Mouse (Mus musculus) liver, postnatal 0 days (tissue): ENCODE data around the gene Cdk1. TPM values are rescaled to one million over a fixed set of nuclear protein-coding genes. Genes with fewer than 3 reads are reported as not detected.
"Not testable (repeated sequence)": the region's sequence is repeated elsewhere in the genome, so short reads cannot be mapped to it uniquely, and the experiment has no call there.

Experiments used
- ATAC-seq: fragments of 200-750 bp; cut with Nextera tagmentation; 2 replicates; pipeline ENCODE4 v1.8.0; 2017; ENCODE audit warnings: mild to moderate bottlenecking, moderate library complexity
- DNase-seq: peaks from one replicate; pipeline ENCODE4 v3.0.0-alpha.2; 2016
- H3K27ac ChIP-seq: fragments of 300-500 bp; sonication (generic); 2 replicates; pipeline ENCODE4 v1.5.1; 2014; ENCODE audit warnings: antibody characterized with exemption, moderate library complexity, mild to moderate bottlenecking, low read depth
- H3K27me3 ChIP-seq: fragments of 300-500 bp; sonication (generic); 2 replicates; pipeline ENCODE4 v1.6.1; 2014; ENCODE audit warnings: low read length, control low read depth, mixed read lengths; ENCODE audit not compliant: insufficient read depth
- H3K36me3 ChIP-seq: fragments of 300-500 bp; sonication (generic); replicated peaks from 2 replicates; pipeline ENCODE4 v1.6.1; 2014; ENCODE audit warnings: mild to moderate bottlenecking, control low read depth, low read length, moderate library complexity, mixed read lengths; ENCODE audit not compliant: insufficient read depth
- H3K4me1 ChIP-seq: fragments of 300-500 bp; sonication (generic); 2 replicates; pipeline ENCODE4 v1.6.1; 2014; ENCODE audit warnings: antibody characterized with exemption, mild to moderate bottlenecking, control low read depth; ENCODE audit not compliant: insufficient read depth
- H3K4me2 ChIP-seq: fragments of 300-500 bp; sonication (generic); 2 replicates; pipeline ENCODE4 v1.6.1; 2014; ENCODE audit warnings: low read depth, mild to moderate bottlenecking, low read length, moderate library complexity, mixed read lengths
- H3K4me3 ChIP-seq: fragments of 300-500 bp; sonication (generic); 2 replicates; pipeline ENCODE4 v1.5.1; 2014; ENCODE audit warnings: low read depth, low read length
- H3K9ac ChIP-seq: fragments of 300-500 bp; sonication (generic); replicated peaks from 2 replicates; pipeline ENCODE4 v1.6.1; 2014; ENCODE audit warnings: mild to moderate bottlenecking, moderate library complexity
- H3K9me3 ChIP-seq: fragments of 300-500 bp; sonication (generic); 2 replicates; pipeline ENCODE4 v1.6.1; 2016; ENCODE audit warnings: mild to moderate bottlenecking, control low read depth, low read length, mixed read lengths
- CTCF ChIP-seq: sonication (generic); IDR thresholded peaks from 2 replicates; pipeline ENCODE4 v1.5.1; 2016; ENCODE audit warnings: antibody characterized with exemption, low read depth
- EP300 ChIP-seq: IDR thresholded peaks from 2 replicates; pipeline ENCODE4 v1.6.1; 2016; ENCODE audit warnings: antibody characterized with exemption, low read depth, mild to moderate bottlenecking
- WGBS: fragments of 180-500 bp; shearing (Covaris S2); extraction: QIAGEN DNeasy Blood & Tissue Kit; methylation state at CpG from one replicate; pipeline ENCODE4 v1.1.7; 2014; ENCODE audit not compliant: insufficient replicate concordance; 5-methylcytosine and 5-hydroxymethylcytosine counted together
- polyA plus RNA-seq: library from polyadenylated mRNA; unstranded; fragments of >200 nt; fragmentation: Nextera tagmentation; extraction: Ambion mirVana; gene quantifications from 2 replicates; pipeline ENCODE4 v1.2.1, GENCODE M21; 2015

Cdk1 gene
- polyA plus RNA-seq, 1 experiment from 2014 or later = 171 TPM

GRCm38 (mm10) chr10:69372061-69372460 is 19.3 kb upstream of the Cdk1 start:
- TF ChIP-seq EP300 (no peak), CTCF (no peak)
- Histone ChIP-seq H3K9ac (no peak overlapping the region), H3K4me2 (no peak overlapping the region), H3K27ac (no peak overlapping the region), H3K4me1 (no peaks in the 10 kb centered on the region), H3K36me3 (no peaks in the 10 kb centered on the region), H3K9me3 (no peaks in the 10 kb centered on the region), H3K4me3 (no peak overlapping the region), H3K27me3 (no peaks in the 10 kb centered on the region)
- 80% methylated on average over 14 of the region's 14 CpGs for WGBS
- no peak for DNase-seq
- ATAC-seq = no peak

GRCm38 (mm10) chr10:69371441-69371840 is 18.7 kb upstream of the Cdk1 start:
- TF ChIP-seq EP300 (no peak), CTCF (peak; percentile 81)
- Histone ChIP-seq H3K4me1 (no peaks in the 10 kb centered on the region), H3K4me3 (no peak overlapping the region), H3K27ac (no peak overlapping the region), H3K27me3 (no peaks in the 10 kb centered on the region), H3K9ac (no peak overlapping the region), H3K9me3 (no peaks in the 10 kb centered on the region), H3K36me3 (no peaks in the 10 kb centered on the region), H3K4me2 (no peak overlapping the region)
- ATAC-seq (no peak), DNase-seq (peak; percentile 56)
- 16% methylated on average over 10 of the region's 10 CpGs for WGBS

GRCm38 (mm10) chr10:69369321-69369720 is 16.6 kb upstream of the Cdk1 start:
- Histone ChIP-seq H3K27me3 (no peaks in the 10 kb centered on the region), H3K4me1 (no peaks in the 10 kb centered on the region), H3K4me2 (no peak overlapping the region), H3K36me3 (no peaks in the 10 kb centered on the region), H3K9ac (no peak overlapping the region), H3K27ac (no peak overlapping the region), H3K9me3 (no peaks in the 10 kb centered on the region), H3K4me3 (no peak overlapping the region)
- WGBS = 68% methylated on average over 6 of the region's 6 CpGs
- DNase-seq = no peak
- no peak for TF ChIP-seq EP300
- TF ChIP-seq CTCF = no peak
- no peak for ATAC-seq

- Histone ChIP-seq H3K27me3 (no peaks in the 10 kb centered on the region), H3K9ac (no peak overlapping the region), H3K4me1 (no peaks in the 10 kb centered on the region), H3K4me2 (no peak overlapping the region), H3K36me3 (no peaks in the 10 kb centered on the region), H3K4me3 (no peak overlapping the region), H3K9me3 (no peaks in the 10 kb centered on the region), H3K27ac (no peak overlapping the region)
- no peak for DNase-seq
- 87% methylated on average over 13 of the region's 13 CpGs for WGBS
- TF ChIP-seq EP300 (no peak), CTCF (peak; percentile 63)
- no peak for ATAC-seq
These were observed 14.2 kb upstream of the Cdk1 start for GRCm38 (mm10) chr10:69366877-69367387.

GRCm38 (mm10) chr10:69366208-69366607 is 13.5 kb upstream of the Cdk1 start:
- H3K27ac ChIP-seq = no peak overlapping the region
- no peak for ATAC-seq
- H3K36me3 ChIP-seq = no peaks in the 10 kb centered on the region
- no peak overlapping the region for H3K9ac ChIP-seq
- TF ChIP-seq CTCF (no peak), EP300 (no peak)
- no peak overlapping the region for H3K4me2 ChIP-seq
- H3K4me1 ChIP-seq = no peaks in the 10 kb centered on the region
- no peak overlapping the region for H3K4me3 ChIP-seq
- DNase-seq = no peak
- no peaks in the 10 kb centered on the region for H3K27me3 ChIP-seq
- no peaks in the 10 kb centered on the region for H3K9me3 ChIP-seq
- 81% methylated on average over 11 of the region's 11 CpGs for WGBS

- Histone ChIP-seq H3K9ac (no peak overlapping the region), H3K4me3 (no peak overlapping the region), H3K4me2 (no peak overlapping the region), H3K4me1 (no peaks in the 10 kb centered on the region), H3K9me3 (no peaks in the 10 kb centered on the region), H3K27ac (no peak overlapping the region), H3K27me3 (no peaks in the 10 kb centered on the region), H3K36me3 (no peaks in the 10 kb centered on the region)
- no peak for ATAC-seq
- TF ChIP-seq EP300 (no peak), CTCF (no peak)
- 72% methylated on average over 1 of the region's 1 CpGs for WGBS
- no peak for DNase-seq
These were observed 6.9 kb upstream of the Cdk1 start for GRCm38 (mm10) chr10:69359666-69360065.

- Histone ChIP-seq H3K27ac (peak overlapping the region; percentile 50; the same call in 1 of the 2 replicates), H3K4me3 (peak overlapping the region; percentile 69), H3K4me2 (peak overlapping the region; percentile 85), H3K36me3 (peaks cover 24% of the 10 kb centered on the region), H3K4me1 (peaks cover 30% of the 10 kb centered on the region)
- not testable (repeated sequence) for H3K9ac ChIP-seq, DNase-seq, H3K27me3 ChIP-seq, H3K9me3 ChIP-seq
- WGBS = 18% methylated on average over 5 of the region's 5 CpGs
- TF ChIP-seq EP300 = peak; percentile 7; the same call in 1 of the 2 replicates
- ATAC-seq = peak; percentile 14
These were observed 345 bp upstream of the Cdk1 start for GRCm38 (mm10) chr10:69353086-69353479.
